Mouse (Mus musculus): ENCODE measurements around the gene Rabl6.

- no peak for TF ChIP-seq CTCF (IDR thresholded peaks at IDR 0.05; ENCODE audit: extremely low read depth, insufficient read depth, low read length)
- TF ChIP-seq POLR2A (IDR thresholded peaks at IDR 0.05; ENCODE audit: extremely low read depth, insufficient read depth, low read length), result no peak
Observed at GRCm38 (mm10) chr2:25585601-25586000, 22.7 kb downstream of the Rabl6 start.

Data from cortical plate, adult 2 months (tissue).